Mouse (Mus musculus) right cerebral cortex, postnatal 25 days (tissue): ENCODE measurements at regions not wholly inside any gene's neighbourhood (a gene's known extent, or its start where the extent isn't known, plus 50 kb on each side); places are given as distances from the start of the nearest gene placed in this dataset.

ENCODE experiments used
- DNase-seq: peaks from one replicate; pipeline ENCODE4 v3.0.0; 2022

DNA sequence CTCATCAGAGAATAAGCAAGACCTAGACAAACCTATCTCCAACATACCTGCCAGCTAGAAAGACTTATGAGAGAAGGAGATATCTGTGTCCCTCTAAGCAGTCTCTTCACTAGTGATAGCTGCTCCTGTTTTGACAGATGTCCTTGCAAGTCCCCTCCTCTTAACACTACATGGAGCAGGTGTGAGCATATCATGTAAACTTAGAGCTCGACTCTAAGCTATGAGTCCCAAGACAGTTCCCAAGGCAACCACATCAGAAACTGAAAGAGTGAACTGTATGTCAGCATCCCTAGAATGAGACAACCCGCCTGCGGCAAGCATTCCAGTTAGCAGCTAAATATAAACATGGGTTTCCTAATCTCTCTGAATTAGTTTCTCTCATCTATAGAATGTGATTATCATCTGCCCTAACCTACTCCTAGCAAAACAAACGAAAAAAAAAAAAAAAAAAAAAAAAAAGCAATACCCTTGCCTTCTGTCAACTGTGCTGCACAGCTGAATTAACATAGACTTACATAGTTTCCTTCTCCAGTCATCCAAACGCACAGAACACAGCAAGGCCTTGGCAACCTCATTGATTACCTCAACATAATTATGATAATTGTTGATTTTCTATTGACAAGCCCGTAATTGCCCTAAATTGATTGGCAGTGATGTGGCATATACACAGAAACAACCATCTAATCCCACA, 383.4 kb downstream of the Samd5 start:
- no peak for DNase-seq

DNA sequence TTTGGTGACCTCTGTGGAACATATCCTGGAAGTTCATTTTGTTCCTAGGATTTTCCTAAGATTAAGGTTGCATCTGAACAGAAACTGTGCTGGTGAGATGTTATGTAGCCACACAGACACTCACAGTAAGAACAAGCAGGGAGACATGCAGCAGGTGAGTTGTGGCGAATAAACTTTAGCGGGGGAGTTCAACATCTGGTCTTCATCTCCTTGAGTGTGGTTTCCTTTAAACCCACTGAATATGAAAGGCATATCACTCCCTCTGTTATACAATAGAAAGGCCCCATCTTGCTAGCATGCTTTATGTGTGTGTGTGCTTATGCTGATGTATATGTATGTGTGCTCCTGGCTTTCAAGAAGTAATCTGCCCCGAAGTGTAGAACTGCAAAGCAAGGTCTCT, 387.1 kb upstream of the Sash1 start:
- DNase-seq, result no peak

DNA sequence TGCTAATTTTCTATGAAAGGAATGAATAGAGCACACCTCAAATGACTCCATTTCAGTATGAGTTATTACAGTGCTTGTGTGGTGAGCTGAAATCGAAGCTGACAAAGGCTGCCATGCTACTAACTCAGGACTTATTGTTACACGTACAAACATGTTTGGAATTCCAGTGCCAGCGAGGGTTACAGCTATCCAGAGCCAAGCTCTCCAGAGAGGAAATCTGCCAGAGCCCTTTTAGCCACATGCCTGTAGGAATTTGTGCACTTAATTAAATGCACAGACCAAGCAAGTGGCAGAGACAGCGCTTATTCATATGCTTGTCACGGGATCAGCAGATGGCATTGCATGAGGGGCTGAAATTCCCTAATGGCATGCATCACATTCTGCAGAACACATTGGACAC, 386.4 kb upstream of the Sash1 start:
- no peak for DNase-seq

DNA sequence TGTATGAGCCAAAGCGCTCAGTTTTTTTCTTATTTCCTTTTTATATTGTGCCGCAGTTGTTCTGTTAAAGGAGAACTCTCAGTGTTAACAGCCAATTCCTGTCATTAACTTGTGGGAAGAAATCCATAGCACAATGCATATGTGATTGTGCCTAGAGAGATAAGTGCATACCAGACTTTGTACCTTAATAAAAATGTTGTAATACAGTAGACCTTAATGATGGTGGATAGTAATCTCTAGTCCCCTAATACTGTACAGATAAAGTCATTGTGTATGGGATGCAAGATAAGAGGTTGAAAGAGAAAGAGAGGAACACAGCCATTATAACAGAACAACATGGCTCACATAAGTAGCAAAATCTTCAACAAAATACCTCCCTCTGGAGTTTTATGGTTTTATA, 379.7 kb upstream of the Sash1 start:
- DNase-seq, result no peak

DNA sequence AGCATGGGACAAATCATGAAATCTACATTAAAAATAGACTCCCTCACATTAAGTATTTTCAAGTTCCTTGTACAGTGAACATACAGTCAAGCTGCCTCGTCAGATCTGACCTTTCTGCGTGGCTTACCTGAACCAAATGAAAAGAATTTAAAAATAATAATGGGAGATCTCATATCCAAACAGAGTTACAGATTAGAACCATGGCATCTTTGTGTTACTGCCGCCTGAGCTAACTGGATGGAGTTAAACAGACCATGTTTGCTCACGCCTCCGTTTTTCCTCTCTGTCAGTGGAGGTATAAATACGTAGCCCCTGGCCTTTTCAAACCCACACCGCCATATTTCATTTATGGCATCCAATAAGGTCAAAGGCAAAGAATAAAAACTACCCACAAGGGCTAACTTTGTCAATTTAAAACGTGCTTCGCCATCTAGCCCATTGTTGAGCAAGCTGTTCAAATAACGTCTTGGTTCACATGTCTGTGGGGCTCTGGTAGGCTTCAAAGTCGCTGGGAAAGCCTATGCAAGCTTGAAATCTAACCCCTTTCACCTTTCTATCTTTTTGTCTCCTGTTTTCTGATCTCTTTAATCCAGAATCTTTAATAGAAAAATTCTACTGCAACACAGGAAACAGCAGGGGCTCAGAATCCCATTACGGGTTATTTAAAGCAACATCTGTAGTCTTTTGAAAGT, 378.6 kb upstream of the Sash1 start:
- DNase-seq, result no peak

DNA sequence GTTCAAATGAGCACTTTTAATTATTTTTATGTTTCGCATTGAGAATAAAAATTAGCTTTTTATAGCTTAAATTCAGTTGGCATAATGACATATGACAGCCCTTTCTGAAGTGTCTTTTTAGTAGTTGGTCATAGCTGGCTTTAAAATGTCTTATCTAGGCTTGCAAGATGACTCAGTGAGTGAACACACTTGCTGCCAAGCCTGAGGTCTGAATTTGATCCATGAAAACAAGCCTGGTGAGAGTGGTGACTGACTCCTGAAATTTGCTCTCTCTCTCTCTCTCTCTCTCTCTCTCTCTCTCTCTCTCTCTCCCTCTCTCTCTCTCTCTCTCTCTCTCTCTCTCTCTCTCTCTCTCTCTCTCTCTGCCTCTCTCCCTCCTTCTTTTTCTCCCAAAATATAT, 372.8 kb upstream of the Sash1 start:
- no peak for DNase-seq

DNA sequence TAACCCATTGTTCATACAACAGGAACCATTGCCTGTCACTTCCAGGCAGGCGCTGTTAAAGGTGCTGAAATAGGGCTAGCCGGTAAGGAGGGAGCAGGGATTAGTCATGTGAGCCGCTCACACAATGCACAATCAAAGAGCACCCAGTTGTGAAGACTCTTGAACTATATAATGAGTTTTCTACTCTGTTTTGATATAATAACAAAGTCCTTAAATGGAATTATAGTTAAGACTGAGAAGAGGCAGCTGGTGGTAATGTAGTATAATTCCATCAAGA, 367.0 kb upstream of the Sash1 start:
- no peak for DNase-seq

DNA sequence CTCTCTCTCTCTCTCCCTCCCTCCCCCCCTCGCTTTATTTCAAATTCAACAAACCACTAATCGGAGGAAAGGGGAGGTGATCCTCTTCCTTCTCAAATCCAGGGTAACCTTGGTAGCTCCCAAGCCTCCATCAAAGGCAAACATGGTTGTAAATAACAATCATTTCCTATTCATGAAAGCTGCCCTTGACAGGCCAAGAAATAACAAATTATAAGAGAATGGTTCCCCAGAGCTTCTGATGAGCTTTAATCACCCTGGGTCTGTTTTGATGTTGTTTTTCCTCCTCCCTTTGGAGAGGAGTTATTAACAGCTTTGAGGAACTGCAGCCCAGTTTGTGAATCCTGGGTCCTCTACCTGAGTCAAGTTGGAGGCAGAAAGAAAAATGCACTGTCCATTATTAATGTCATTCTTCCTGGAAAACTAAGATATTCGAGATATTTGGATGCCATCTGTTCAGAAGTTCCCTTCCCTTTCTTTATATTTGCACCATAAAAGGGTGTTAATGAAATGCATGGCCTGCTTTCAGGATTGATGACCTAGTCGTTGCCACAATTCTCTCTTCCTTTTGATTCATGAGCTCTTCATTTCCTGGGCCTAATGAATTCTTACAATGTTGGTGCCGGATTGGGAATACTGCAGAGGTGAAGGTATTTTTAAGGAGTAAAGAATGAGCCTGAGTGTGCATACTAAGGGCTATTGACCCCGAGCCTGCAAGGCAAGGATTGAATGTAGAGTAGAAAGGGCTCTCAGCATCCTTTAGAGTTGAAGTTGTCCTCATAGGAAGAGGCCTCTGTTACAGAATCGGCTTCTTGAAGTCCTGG, 366.5 kb upstream of the Sash1 start:
- DNase-seq, result no peak

DNA sequence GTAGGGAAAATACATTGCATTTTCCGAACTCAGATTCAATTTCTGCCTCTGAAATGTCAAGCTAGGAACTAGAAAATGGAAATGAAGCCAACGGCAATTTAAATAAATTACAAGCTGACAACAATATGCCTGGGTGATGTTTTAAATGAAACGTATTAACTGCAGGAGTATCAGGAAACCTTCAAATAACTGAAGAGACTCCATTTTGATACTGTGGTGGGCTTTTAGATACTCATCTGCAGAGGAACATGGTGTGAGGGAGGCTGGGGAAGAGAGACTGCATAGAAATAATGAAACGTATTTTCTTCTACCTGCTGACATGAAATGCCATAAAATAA, 357.4 kb upstream of the Sash1 start:
- no peak for DNase-seq

DNA sequence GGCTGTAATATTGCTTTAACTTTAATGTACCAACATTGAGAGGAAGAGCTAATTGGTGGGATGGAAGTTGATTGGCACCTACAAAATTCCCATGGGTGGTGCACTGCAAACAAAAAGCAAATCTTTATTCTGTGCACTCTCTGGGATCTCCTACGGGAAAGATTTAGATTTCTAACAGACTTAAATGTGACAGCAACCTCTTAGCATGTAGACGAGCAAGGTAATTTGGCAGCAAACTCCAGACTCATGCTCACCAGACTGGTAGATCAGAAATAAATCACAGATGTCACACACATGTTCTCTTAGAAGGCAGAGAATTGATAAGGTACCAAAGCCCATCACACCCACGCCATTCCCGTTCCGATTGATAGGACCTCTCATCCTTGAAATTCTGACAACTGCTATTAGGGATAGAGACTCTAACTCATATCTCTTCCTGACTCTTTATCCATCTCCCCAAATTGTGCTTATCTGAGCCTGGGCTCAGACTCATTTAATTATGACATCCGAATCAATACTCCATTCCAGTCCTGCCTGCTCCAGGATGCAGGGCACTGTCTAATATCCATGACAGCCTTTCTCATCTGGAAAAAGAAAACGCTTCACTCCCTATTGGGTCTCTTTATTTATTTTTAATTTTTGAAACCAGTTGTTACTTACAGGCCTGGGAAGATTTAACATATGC, 356.9 kb upstream of the Sash1 start:
- no peak for DNase-seq

DNA sequence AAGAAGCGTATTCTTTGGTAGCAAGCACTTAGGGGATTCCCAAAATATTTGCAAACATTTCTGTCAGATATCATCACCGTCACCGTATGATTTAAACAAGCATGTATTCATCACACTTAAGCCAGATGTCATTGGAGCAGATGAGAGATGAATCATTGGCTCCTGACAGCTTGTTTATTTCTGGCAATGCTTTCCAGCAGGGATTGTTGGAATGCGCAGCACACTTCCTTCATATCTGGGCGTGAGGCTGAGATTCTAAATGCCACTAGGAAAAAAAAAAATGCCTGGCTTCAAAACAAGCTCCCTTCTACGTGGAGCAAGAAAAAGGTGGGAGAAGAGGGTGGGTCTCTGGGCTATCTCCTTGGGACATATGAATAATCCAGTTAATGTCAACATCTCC, 354.1 kb upstream of the Sash1 start:
- DNase-seq, result peak; percentile 28

DNA sequence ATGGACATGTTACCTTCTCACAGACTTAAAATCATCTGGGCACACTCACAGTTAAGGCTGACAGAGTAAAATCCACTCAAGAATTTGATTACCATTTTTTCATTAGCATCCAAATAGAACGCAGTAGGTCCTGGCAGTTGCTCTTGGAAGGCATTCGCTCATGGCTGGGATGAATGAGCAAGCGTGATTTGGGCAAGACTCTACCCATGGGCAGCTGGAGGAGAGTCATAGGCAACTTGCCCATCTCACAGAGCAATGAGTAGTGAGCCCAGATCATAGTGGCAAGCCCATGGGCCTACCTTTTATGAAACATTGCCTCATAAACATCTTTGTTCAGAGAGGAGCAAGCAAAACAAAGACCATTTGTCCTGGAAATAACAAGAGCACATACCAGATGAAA, 345.9 kb upstream of the Sash1 start:
- no peak for DNase-seq

DNA sequence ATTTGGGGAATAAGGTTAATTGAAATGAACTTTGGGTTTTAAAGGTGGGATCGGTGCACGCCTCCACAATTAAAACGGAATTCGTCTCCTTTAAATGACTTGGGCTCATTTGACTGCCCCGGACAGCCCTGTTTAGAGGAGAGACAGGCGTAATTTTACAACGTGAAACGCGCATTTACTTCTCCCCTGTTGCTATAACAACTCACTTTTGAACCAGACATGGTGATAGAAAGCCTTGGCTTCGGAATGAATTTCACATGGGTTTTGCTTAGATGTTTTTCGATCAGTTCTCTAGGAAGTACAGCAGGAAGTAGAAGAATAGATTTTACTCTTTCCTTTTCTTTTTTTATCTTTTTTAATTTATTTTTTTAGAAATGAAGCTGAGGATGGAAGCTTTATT, 343.2 kb upstream of the Sash1 start:
- no peak for DNase-seq

DNA sequence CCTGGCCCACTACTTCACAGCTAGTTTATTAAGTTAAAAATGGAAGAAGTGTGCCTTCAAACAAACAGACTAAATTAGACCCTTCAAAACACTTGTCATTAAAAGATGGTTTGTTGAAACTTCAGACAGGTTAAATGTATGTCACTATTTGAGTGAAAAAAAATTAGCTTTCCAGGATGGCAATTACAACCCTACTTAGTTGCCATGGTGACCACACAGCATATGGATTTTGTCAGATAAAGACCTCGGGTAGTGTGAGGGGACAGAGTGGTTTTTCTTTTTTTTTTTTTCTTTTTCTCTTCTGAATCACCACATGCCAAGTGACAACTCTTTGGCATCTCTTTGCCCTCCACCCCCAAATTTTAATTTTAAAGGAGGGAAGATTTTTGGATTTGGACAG, 341.5 kb upstream of the Sash1 start:
- no peak for DNase-seq

DNA sequence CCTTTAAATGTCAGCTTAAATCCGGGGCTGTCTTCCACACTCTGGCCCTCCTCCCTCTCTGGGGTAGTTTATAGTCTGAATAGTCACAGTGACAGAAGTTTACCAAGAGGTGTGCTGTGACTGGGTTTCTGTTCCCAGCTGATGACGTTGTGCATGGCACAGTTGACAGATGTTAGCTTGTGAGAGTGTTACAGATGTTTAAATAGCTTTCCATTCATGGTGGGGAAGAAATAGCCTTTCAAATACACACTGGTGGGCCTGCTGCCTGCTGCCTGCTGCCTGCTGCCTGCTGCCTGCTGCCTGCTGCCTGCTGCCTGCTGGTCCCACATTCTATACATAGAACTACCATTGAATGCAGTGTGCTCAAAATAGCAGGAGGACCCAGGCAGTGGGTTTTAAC, 324.8 kb upstream of the Sash1 start:
- peak; percentile 27 for DNase-seq

DNA sequence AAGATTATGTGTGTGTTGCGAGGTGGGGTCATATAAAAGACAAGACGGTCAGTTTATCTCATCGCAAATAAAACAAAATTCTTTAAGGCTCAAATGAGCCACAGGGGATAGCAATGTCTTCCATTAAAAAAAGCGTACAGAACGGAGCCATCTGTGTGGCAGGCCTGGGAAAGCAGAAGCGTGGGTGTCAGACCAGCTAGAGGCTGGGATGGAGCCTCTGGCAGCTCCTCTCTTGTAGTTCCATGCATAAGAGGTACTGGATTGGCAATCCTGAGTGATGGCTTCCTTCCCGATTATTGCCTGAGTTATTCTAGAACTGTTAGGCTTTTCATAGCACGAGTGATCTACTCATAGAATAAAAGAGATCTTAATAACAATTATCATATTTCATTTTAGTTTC, 318.2 kb upstream of the Sash1 start:
- DNase-seq, result peak; percentile 56

DNA sequence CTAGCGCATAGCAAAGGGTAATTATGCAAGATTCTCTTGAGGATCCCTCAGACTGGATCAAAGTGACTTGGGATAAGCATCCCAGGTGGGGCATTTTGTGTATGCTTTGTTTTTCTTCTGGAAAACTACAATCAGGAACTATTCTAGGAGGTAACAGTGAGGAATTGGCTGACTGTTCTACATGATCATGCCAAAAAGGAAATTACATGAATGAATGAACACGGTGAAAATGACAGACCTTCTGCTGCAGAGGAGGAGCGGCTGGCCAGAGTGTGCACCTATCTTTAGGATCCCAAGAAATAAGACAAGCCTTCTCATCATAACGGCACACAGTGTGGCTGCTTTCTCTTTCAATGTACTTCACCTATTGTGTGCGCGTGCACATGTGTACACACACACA, 317.5 kb upstream of the Sash1 start:
- no peak for DNase-seq

DNA sequence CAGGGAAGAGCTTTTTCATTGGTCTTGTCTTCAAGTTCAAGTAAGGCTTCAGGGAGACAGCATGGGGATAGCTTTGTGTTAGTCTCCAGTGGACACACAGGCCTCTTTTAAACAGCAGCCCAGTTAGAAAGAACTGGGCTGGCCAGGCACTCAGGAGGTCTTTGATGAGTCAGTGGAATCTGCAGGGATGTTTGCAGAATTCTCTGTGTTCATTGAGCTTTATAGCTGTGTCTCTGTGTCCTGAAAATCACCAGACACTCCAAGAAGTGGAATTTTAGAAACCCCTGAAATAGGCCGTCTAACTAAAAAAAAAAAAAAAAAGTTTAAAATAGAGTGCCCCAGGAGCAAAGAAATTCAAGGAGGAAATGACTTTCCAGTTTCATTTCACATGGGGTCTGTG, 317.1 kb upstream of the Sash1 start:
- no peak for DNase-seq

DNA sequence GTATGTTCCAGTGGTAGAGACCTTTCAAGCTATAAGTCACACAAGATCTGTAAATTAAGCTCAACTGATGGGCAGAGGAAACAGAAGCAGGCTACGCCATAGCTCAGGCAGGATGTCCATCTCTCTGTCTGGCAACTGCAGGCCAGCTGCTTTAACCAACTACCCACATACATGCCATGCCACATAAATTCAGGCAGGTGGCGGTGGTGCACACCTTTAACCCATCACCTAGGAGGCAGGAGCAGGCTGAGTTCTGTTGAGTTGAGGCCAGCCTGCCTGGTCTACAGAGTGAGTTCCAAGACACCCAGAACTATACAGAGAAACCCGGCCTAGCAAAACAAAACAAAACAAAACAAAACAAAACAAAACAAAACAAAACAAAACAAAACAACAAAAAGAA, 289.1 kb upstream of the Sash1 start:
- DNase-seq, result no peak

DNA sequence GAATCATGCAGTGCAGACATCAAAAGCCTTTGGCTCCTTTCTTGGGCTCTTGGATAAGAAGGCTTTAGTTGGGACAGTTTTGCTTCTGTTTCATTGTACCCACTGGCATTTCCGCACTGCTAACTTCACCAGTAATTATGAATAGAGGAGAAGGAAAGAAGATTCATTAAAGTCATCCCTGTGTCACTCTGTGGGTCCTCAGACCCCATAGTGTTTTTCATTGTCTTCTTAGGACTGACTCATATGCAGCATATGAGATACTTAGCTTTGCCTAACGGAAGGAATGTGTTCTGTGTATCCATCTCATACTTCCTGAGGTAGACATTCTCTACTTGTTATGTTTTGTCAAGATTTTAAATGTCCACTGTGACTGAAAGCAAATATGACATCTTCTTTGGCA, 287.6 kb upstream of the Sash1 start:
- no peak for DNase-seq

DNA sequence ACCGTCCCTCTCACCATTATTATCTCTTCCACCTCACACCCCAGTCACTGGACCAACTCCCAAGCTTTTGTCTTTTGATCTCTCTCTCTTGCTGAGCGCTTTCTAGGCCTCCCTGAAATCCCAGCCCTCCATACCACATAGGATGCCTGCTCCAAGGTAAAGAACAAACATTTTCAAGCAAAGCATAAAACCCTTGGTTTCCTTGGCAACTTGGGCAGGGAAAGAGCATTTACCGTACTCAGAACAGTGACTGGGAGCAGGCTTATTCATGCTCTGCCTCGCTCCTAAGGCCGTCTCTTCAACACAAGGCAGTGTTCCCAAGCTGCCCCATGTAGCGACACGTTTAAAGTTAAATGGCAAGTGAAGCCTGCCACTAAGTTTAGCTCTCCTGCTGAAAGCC, 282.9 kb upstream of the Sash1 start:
- DNase-seq, result no peak

DNA sequence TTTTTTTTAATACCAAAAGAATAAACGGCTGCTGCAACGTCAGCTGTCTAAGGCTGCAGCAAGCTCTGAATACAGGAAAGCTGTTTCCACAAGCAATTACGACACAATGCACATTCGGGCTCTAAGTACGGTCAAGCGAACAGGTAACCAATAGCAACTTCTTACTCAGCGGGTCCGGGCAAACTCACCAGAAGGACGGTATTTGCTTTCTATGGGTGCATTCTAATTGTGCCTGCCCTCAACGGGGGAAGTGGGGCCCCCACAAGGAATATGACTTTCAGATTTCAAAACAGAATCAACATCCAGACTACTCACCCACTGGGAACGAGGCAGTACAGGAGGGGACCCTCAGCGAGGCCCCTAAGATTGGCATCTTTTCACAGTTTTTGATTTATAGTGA, 280.1 kb upstream of the Sash1 start:
- peak; percentile 13 for DNase-seq

DNA sequence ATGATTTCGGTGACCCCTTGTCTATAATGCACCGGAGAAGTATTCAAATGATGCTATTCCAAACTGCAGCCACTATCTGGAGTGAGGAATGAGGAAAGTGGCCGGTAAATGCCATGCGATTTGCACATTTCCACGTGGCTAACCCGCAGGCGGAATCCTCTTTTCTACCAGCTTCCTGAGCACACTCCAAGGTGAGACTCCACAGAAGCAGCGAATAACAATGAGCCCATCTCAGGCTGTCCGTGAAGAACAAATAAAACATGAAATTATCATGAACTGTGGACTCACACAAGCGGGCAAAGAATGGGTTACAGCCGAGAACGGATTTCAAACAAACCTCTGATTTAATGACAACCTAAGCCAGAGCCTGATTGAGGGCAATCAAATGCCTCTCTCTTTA, 279.7 kb upstream of the Sash1 start:
- DNase-seq, result peak; percentile 16

DNA sequence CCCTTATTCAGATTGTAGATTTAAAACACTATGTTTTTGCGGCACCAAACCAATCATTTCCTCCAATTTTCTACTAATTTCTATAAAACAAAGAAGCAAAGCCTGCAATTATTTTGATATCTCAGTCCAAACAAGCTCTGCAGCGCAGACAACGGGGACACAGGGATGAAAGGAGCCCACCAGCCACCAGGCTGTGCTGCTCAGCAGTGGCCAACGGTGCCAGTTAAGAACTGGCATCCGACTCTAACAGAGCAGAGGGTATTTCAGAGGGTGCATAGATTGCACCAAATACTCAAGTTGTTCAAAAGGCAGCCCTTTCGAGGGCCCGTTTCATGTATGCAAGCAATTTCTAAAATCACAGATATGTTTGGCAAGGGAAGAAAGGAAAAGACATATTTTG, 278.5 kb upstream of the Sash1 start:
- no peak for DNase-seq
